Mouse (Mus musculus) embryonic facial prominence, embryonic 12.5 days (tissue): ENCODE data around the gene Atp5d. TPM values are rescaled to one million over a fixed set of nuclear protein-coding genes. Genes with fewer than 3 reads are reported as not detected.
A peak's percentile ranks its signal among the peaks of the same experiment; 100 is the strongest.

ENCODE experiments used
- ATAC-seq: fragments of 200-750 bp; cut with Nextera tagmentation; 2 replicates; pipeline ENCODE4 v1.8.0; 2017; ENCODE audit not compliant: insufficient number of reproducible peaks, insufficient read depth, low FRiP score, low TSS enrichment
- H3K27ac ChIP-seq: fragments of 300-500 bp; sonication (generic); 2 replicates; pipeline ENCODE4 v1.5.1; 2016; ENCODE audit warnings: mild to moderate bottlenecking
- H3K27me3 ChIP-seq: fragments of 300-500 bp; sonication (generic); 2 replicates; pipeline ENCODE4 v1.6.1; 2016; ENCODE audit warnings: mild to moderate bottlenecking, moderate library complexity
- H3K36me3 ChIP-seq: fragments of 300-500 bp; sonication (generic); 2 replicates; pipeline ENCODE4 v1.6.1; 2016; ENCODE audit warnings: mild to moderate bottlenecking
- H3K4me1 ChIP-seq: fragments of 300-500 bp; sonication (generic); 2 replicates; pipeline ENCODE4 v1.6.1; 2016
- H3K4me2 ChIP-seq: fragments of 300-500 bp; sonication (generic); replicated peaks from 2 replicates; pipeline ENCODE4 v1.6.1; 2016; ENCODE audit warnings: mild to moderate bottlenecking, moderate library complexity
- H3K4me3 ChIP-seq: fragments of 300-500 bp; sonication (generic); 2 replicates; pipeline ENCODE4 v1.5.1; 2016; ENCODE audit warnings: mild to moderate bottlenecking
- H3K9ac ChIP-seq: fragments of 300-500 bp; sonication (generic); 2 replicates; pipeline ENCODE4 v1.6.1; 2016; ENCODE audit warnings: mild to moderate bottlenecking, moderate library complexity
- H3K9me3 ChIP-seq: fragments of 300-500 bp; sonication (generic); 2 replicates; pipeline ENCODE4 v1.6.1; 2016; ENCODE audit warnings: mild to moderate bottlenecking, moderate library complexity
- WGBS: fragments of 180-500 bp; shearing (Covaris S2); methylation state at CpG from one replicate; pipeline ENCODE4 v1.1.7; 2016; 5-methylcytosine and 5-hydroxymethylcytosine counted together
- polyA plus RNA-seq: library from polyadenylated mRNA; unstranded; fragments of >200 nt; fragmentation: Nextera tagmentation; extraction: Ambion mirVana; gene quantifications from 2 replicates; pipeline ENCODE4 v1.2.1, GENCODE M21; 2016

Atp5d gene
- polyA plus RNA-seq, 1 experiment from 2014 or later, result 457 TPM

DNA sequence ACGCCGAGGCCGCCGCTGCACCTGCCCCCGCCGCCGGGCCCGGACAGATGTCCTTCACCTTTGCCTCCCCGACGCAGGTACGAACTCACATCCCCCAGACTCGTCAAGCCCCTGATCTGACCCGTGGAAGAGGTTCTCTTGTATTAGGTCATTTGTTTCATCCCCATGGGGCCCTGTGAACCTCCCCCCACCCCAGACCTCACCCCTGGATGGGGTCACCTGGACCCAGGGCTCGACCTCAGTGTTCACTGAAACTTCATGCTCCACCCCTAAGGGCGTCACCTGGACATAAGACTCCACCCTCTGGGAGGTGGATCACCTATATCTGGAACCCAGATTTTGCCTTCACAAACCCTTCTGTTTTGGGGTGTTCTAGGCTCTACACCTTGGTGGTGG lies 4.1 kb downstream of the Atp5d start:
- Histone ChIP-seq H3K4me1 (peaks cover 27% of the 10 kb centered on the region), H3K36me3 (peaks cover 32% of the 10 kb centered on the region), H3K4me3 (peak overlapping the region; percentile 77), H3K9ac (peak overlapping the region; percentile 86), H3K4me2 (peak overlapping the region; percentile 92), H3K9me3 (no peaks in the 10 kb centered on the region), H3K27ac (peak overlapping the region; percentile 82), H3K27me3 (peaks cover 11% of the 10 kb centered on the region)
- WGBS, result 0% methylated on average over 15 of the region's 15 CpGs
- no peak for ATAC-seq

DNA sequence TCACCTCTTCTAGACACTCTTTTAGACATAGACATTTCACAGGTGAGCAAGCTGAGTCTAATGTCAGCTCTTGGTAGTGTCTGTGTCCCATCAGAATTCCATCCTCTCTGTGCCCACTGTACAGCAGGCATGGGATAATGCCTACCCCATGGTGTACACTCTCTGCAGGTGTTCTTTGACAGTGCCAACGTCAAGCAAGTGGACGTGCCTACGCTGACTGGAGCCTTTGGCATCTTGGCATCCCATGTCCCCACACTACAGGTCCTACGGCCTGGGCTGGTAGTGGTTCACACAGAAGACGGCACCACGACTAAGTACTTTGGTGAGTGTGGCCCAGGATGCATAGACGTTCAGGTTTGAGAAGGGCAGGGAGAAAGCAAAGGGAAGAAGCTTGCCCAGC lies 5.2 kb downstream of the Atp5d start:
- peaks cover 20% of the 10 kb centered on the region for H3K4me1 ChIP-seq
- H3K27ac ChIP-seq, result no peak overlapping the region
- 93% methylated on average over 7 of the region's 7 CpGs for WGBS
- peaks cover 32% of the 10 kb centered on the region for H3K36me3 ChIP-seq
- no peak overlapping the region for H3K4me3 ChIP-seq
- H3K27me3 ChIP-seq, result no peaks in the 10 kb centered on the region
- no peak for ATAC-seq
- H3K9me3 ChIP-seq, result no peaks in the 10 kb centered on the region
- peak overlapping the region; percentile 22; the same call in 1 of the 2 replicates for H3K9ac ChIP-seq
- H3K4me2 ChIP-seq, result no peak overlapping the region

GRCm38 (mm10) chr10:80144159-80144558 lies 5.7 kb downstream of the Atp5d start:
- Histone ChIP-seq H3K4me3 (no peak overlapping the region), H3K36me3 (peaks cover 32% of the 10 kb centered on the region), H3K9ac (peak overlapping the region; percentile 22; the same call in 1 of the 2 replicates), H3K4me1 (peaks cover 20% of the 10 kb centered on the region), H3K4me2 (no peak overlapping the region), H3K9me3 (no peaks in the 10 kb centered on the region), H3K27ac (0 out of 2 replicates have a peak overlapping the region, but pooled peaks have one; percentile 4), H3K27me3 (no peaks in the 10 kb centered on the region)
- 90% methylated on average over 12 of the region's 12 CpGs for WGBS
- ATAC-seq, result no peak

GRCm38 (mm10) chr10:80144864-80145838 lies 6.7 kb downstream of the Atp5d start:
- no peak for ATAC-seq
- H3K9ac ChIP-seq, result no peak overlapping the region
- peaks cover 32% of the 10 kb centered on the region for H3K36me3 ChIP-seq
- WGBS, result 74% methylated on average over 20 of the region's 20 CpGs
- no peak overlapping the region for H3K4me3 ChIP-seq
- H3K27me3 ChIP-seq, result no peaks in the 10 kb centered on the region
- no peak overlapping the region for H3K4me2 ChIP-seq
- H3K27ac ChIP-seq, result 0 out of 2 replicates have a peak overlapping the region, but pooled peaks have one; percentile 43
- peaks cover 20% of the 10 kb centered on the region for H3K4me1 ChIP-seq
- no peaks in the 10 kb centered on the region for H3K9me3 ChIP-seq

DNA sequence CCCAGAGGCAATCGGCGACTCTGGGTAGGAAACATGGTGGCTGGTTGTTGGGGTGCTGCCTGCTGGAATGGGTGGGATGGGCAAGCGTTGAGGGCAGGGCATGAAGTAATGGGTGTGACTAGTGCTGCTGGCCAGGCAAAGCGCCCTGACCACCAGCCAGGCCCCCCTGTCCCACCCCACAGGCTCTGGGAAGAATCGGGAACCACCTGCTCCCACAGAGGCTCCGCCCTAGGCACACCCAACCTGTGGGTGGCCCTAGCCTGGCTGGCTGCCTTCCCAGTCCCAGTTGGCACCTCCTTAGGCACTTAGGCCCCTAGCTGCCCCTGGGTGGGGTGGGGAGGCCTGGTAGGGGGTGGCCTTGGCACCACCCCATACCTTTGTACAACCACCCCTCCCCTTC lies 7.5 kb downstream of the Atp5d start:
- Histone ChIP-seq H3K4me2 (peak overlapping the region; percentile 2; the same call in 1 of the 2 replicates), H3K4me3 (no peak overlapping the region), H3K36me3 (peaks cover 32% of the 10 kb centered on the region), H3K27ac (peak overlapping the region; percentile 43; the same call in 1 of the 2 replicates), H3K9me3 (no peaks in the 10 kb centered on the region), H3K27me3 (no peaks in the 10 kb centered on the region), H3K9ac (no peak overlapping the region), H3K4me1 (peaks cover 17% of the 10 kb centered on the region)
- ATAC-seq, result no peak
- 87% methylated on average over 6 of the region's 6 CpGs for WGBS

DNA sequence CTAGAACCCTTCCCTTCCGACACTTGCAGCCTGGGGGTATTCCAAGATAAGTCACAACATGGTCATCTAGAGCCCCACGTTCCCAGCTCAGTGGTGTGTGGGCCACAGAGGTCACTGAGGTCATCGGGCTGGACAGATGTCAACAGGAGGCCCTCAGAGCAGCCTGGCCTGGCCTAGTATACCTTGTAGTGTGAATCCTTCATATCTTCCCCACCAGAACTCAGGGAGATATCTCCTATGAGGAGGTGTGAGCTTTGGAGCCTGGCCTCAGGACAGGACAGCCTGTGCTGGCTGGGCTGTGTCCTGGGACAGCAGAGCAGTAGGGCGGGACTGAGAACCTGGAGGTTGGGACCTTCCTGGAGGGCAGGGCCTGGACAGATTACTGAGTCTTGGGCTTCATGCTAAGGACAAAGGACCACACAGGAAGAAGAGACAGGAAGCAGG lies 8.2 kb downstream of the Atp5d start:
- Histone ChIP-seq H3K27ac (no peak overlapping the region), H3K9ac (no peak overlapping the region), H3K36me3 (peaks cover 37% of the 10 kb centered on the region), H3K4me1 (peaks cover 14% of the 10 kb centered on the region), H3K9me3 (no peaks in the 10 kb centered on the region), H3K27me3 (no peaks in the 10 kb centered on the region), H3K4me3 (no peak overlapping the region), H3K4me2 (peak overlapping the region; percentile 2; the same call in 1 of the 2 replicates)
- WGBS, result 67% methylated on average over 4 of the region's 4 CpGs
- no peak for ATAC-seq

GRCm38 (mm10) chr10:80147146-80147718 lies 8.8 kb downstream of the Atp5d start:
- H3K36me3 ChIP-seq, result peaks cover 43% of the 10 kb centered on the region
- no peak for ATAC-seq

GRCm38 (mm10) chr10:80147719-80148601 lies 9.5 kb downstream of the Atp5d start, which contains the start of gene Midn:
TSS of gene Midn (plus strand) at chr10:80148272.
- H3K36me3 ChIP-seq, result peaks cover 50% of the 10 kb centered on the region
- WGBS, result 1% methylated on average over 40 of the region's 42 CpGs
- H3K4me1 ChIP-seq, result peaks cover 20% of the 10 kb centered on the region

More at GRCm38 (mm10) chr10:80147146-80147718, 8.8 kb downstream of the Atp5d start:
- H3K27me3 ChIP-seq, result no peaks in the 10 kb centered on the region
- peak overlapping the region; percentile 75 for H3K9ac ChIP-seq
- H3K27ac ChIP-seq, result peak overlapping the region; percentile 99
- no peaks in the 10 kb centered on the region for H3K9me3 ChIP-seq
- peak overlapping the region; percentile 95 for H3K4me3 ChIP-seq
- 69% methylated on average over 5 of the region's 5 CpGs for WGBS
- peak overlapping the region; percentile 57 for H3K4me2 ChIP-seq
- peaks cover 17% of the 10 kb centered on the region for H3K4me1 ChIP-seq

GRCm38 (mm10) chr10:80148610-80149290 lies 10.3 kb downstream of the Atp5d start:
- H3K9ac ChIP-seq, result peak overlapping the region; percentile 75
- ATAC-seq, result peak; percentile 5
- peaks cover 27% of the 10 kb centered on the region for H3K4me1 ChIP-seq
- H3K27ac ChIP-seq, result peak overlapping the region; percentile 99
- H3K27me3 ChIP-seq, result no peaks in the 10 kb centered on the region
- H3K4me3 ChIP-seq, result peak overlapping the region; percentile 95
- peak overlapping the region; percentile 57 for H3K4me2 ChIP-seq
- under 1% methylated on average over 57 of the region's 57 CpGs for WGBS
- peaks cover 54% of the 10 kb centered on the region for H3K36me3 ChIP-seq
- no peaks in the 10 kb centered on the region for H3K9me3 ChIP-seq

More at GRCm38 (mm10) chr10:80147719-80148601, 9.5 kb downstream of the Atp5d start, which contains the start of gene Midn:
- peak within 1 kb of the TSS; percentile 57 for H3K4me2 ChIP-seq
- H3K27ac ChIP-seq, result peak within 1 kb of the TSS; percentile 99
- H3K9me3 ChIP-seq, result no peaks in the 10 kb centered on the region
- peak within 1 kb of the TSS; percentile 75 for H3K9ac ChIP-seq
- peak within 1 kb of the TSS; percentile 95 for H3K4me3 ChIP-seq
- peak; percentile 38 for ATAC-seq
- H3K27me3 ChIP-seq, result no peaks in the 10 kb centered on the region

- H3K27me3 ChIP-seq, result no peaks in the 10 kb centered on the region
- H3K4me1 ChIP-seq, result peaks cover 35% of the 10 kb centered on the region
- peaks cover 54% of the 10 kb centered on the region for H3K36me3 ChIP-seq
- H3K9me3 ChIP-seq, result no peaks in the 10 kb centered on the region
- H3K4me2 ChIP-seq, result peak overlapping the region; percentile 99
- peak overlapping the region; percentile 99 for H3K27ac ChIP-seq
- WGBS, result under 1% methylated on average over 86 of the region's 88 CpGs
- H3K9ac ChIP-seq, result peak overlapping the region; percentile 100
- ATAC-seq, result peak; percentile 72
- H3K4me3 ChIP-seq, result peak overlapping the region; percentile 95
Measured at GRCm38 (mm10) chr10:80149291-80150225, 11.1 kb downstream of the Atp5d start.
